Mouse (Mus musculus): ENCODE data around the gene Spib. TPM values are rescaled to one million over a fixed set of nuclear protein-coding genes. Genes with fewer than 3 reads are reported as not detected.

Gene Spib
- polyA plus RNA-seq, 1 experiment from 2014 or later: not detected

DNA sequence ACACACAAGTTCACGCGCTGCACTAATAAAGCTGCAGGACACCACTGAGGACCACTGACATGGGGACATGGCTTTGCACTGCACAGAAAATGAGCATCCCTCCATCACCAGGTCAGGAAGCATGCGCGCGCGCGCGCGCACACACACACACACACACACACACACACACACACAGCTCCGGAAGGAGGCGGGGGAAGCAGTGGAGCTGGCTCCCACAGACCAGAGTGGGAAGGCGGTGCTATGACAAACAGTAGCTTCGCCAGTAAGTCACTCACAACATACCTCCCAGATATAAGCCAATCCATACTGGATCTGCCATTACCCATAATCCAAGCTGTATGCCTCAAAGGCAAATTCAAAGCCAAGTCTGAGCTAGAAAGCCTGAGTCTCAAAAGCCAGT is 15.2 kb upstream of the Spib start:
- WGBS: 99% methylated on average over 13 of the region's 13 CpGs
- H3K4me1 ChIP-seq (replicated peaks): peaks cover 13% of the 10 kb centered on the region
- no peaks in the 10 kb centered on the region for H3K9me3 ChIP-seq
- H3K36me3 ChIP-seq: peaks cover 33% of the 10 kb centered on the region
- no peak overlapping the region for H3K4me3 ChIP-seq
- no peak for ATAC-seq (ENCODE audit: low FRiP score)
- peak overlapping the region; percentile 73 for H3K9ac ChIP-seq
- peak overlapping the region; percentile 93; the same call in 1 of the 2 replicates for H3K4me2 ChIP-seq
- H3K27ac ChIP-seq: no peak overlapping the region
- no peaks in the 10 kb centered on the region for H3K27me3 ChIP-seq

DNA sequence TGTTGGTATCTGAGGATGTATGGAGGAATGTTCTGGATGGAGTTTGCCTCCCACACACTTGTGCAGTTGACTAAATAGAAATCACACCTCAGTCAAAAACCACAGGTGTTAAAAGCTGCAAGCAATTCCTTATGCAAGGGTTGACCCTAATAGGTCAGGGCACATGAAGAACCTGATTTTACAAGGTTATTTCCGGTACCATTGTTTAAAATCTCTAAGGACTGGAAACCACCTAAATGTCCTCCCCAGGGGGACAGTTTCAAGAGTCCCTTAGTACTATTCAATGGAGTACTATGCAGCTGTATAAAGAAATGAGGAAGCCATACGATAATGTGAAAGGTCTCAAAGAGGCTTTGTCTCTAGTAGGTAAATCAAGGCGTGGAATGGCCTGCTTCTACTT is 14.4 kb upstream of the Spib start:
- Histone ChIP-seq H3K4me3 (no peak overlapping the region), H3K9me3 (no peaks in the 10 kb centered on the region), H3K4me1 (replicated peaks) (peaks cover 13% of the 10 kb centered on the region), H3K27me3 (no peaks in the 10 kb centered on the region), H3K36me3 (peaks cover 32% of the 10 kb centered on the region), H3K9ac (no peak overlapping the region), H3K27ac (no peak overlapping the region), H3K4me2 (no peak overlapping the region)
- no peak for ATAC-seq (ENCODE audit: low FRiP score)
- 98% methylated on average over 3 of the region's 3 CpGs for WGBS

- Histone ChIP-seq H3K27ac (no peak overlapping the region), H3K27me3 (no peaks in the 10 kb centered on the region), H3K9me3 (no peaks in the 10 kb centered on the region), H3K4me3 (no peak overlapping the region), H3K9ac (no peak overlapping the region), H3K36me3 (peaks cover 45% of the 10 kb centered on the region), H3K4me1 (replicated peaks) (peaks cover 10% of the 10 kb centered on the region), H3K4me2 (no peak overlapping the region)
- no peak for ATAC-seq (ENCODE audit: low FRiP score)
- WGBS: 80% methylated on average over 12 of the region's 12 CpGs
Observed at GRCm38 (mm10) chr7:44543071-44543470, 11.2 kb upstream of the Spib start.

DNA sequence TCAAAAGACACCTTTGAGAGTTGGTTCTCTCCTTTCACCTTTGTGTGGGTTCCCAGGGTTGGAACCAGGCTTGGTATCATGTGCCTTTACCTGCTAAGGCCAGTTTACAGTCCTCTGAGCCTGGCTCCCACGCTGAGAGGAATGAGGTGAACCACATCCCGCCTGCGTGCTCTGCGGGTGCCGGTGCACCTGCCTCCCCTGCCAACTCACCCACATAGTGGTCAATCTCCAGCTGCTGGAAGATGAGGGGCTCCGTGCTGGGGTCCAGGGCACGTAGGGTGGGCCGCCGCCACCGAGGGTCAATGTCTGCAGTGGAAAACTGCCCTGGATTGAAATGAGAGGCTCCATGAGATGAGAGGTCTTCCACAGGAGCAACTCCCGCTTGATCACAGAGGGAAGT is 10.7 kb upstream of the Spib start:
- no peak overlapping the region for H3K4me2 ChIP-seq
- H3K4me3 ChIP-seq: no peak overlapping the region
- H3K27me3 ChIP-seq: no peaks in the 10 kb centered on the region
- no peak overlapping the region for H3K9ac ChIP-seq
- H3K9me3 ChIP-seq: no peaks in the 10 kb centered on the region
- no peak for ATAC-seq (ENCODE audit: low FRiP score)
- WGBS: 94% methylated on average over 11 of the region's 11 CpGs
- no peak overlapping the region for H3K27ac ChIP-seq
- peaks cover 50% of the 10 kb centered on the region for H3K36me3 ChIP-seq
- H3K4me1 ChIP-seq (replicated peaks): peaks cover 4% of the 10 kb centered on the region

DNA sequence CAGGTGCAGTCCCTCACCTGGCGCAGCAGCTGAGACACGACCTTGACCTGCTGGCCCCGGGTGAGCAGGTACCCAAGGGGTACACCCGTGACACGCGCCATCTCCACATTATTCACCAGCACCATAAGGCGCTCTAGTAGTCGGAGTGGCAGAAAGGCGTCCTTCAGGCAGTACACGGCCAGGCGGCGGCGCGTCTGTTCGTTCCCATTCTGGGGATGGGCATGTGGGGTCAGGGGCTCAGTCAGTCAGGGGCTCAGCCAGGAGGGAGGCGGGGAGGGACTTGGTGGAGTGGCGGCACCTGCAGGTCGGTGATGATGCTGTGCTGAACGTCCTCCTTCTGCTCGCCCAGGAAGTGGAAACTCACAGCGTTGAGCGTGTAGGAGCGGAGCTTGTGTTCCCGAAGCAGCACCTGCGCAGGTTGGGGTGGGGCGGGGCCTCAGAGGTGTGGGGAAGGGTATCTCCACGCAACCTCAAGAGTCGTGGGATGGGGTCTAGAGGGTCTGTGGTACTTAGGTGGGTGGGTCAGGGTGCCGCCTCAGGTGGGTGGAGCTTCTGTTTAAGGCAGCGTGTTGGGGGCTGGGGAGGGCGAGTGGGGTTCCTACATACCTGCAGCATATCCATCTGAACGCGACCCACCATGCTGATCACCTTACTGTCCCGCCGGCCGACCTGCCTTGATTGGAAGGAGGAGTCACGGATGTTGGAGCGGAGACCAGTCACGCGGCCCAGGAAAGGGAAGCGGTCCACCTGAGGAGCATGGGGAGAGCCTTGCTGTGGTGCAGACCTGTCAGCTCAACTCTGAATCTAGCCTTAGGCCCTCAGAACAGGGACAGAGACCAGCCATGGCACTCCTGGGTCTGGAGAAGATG is 7.1 kb upstream of the Spib start:
- H3K4me3 ChIP-seq: no peak overlapping the region
- 93% methylated on average over 41 of the region's 41 CpGs for WGBS
- peaks cover 83% of the 10 kb centered on the region for H3K36me3 ChIP-seq

DNA sequence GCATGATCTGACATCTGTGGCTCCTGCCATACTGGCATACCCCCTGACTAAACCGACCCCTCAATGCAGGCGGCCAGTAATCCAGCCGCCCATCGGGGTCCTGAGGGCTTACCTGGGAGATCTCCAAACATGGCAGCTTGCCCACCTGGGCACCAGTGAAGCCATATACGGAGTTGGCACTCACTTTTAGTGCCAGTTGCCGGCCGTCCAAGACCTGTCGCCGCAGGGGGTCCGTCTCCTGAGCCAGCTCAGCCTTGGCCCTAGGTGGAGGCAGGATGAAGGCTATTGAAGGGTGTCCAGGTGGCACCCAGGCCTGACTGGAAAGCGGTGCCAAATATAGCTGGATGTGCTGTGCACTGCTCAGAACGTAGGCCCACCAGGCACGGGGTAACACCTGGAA is 5.6 kb upstream of the Spib start:
- H3K4me1 ChIP-seq (replicated peaks): no peaks in the 10 kb centered on the region
- WGBS: 93% methylated on average over 13 of the region's 13 CpGs

More for the DNA sequence above, 7.1 kb upstream of the Spib start:
- no peak for ATAC-seq (ENCODE audit: low FRiP score)
- Histone ChIP-seq H3K27me3 (no peaks in the 10 kb centered on the region), H3K9me3 (no peaks in the 10 kb centered on the region), H3K4me1 (replicated peaks) (no peaks in the 10 kb centered on the region), H3K9ac (no peak overlapping the region), H3K27ac (no peak overlapping the region), H3K4me2 (no peak overlapping the region)

GRCm38 (mm10) chr7:44537009-44537408 is 5.1 kb upstream of the Spib start:
- Histone ChIP-seq H3K9me3 (no peaks in the 10 kb centered on the region), H3K4me2 (no peak overlapping the region), H3K27ac (no peak overlapping the region), H3K9ac (0 out of 2 replicates have a peak overlapping the region, but pooled peaks have one; percentile 9), H3K36me3 (peaks cover 86% of the 10 kb centered on the region), H3K27me3 (no peaks in the 10 kb centered on the region), H3K4me1 (replicated peaks) (no peaks in the 10 kb centered on the region), H3K4me3 (no peak overlapping the region)
- WGBS: 89% methylated on average over 7 of the region's 7 CpGs
- no peak for ATAC-seq (ENCODE audit: low FRiP score)

More for the DNA sequence above, 5.6 kb upstream of the Spib start:
- ATAC-seq (ENCODE audit: low FRiP score): no peak
- no peak overlapping the region for H3K27ac ChIP-seq
- 0 out of 2 replicates have a peak overlapping the region, but pooled peaks have one; percentile 1 for H3K9ac ChIP-seq
- no peak overlapping the region for H3K4me3 ChIP-seq
- H3K36me3 ChIP-seq: peaks cover 90% of the 10 kb centered on the region
- no peaks in the 10 kb centered on the region for H3K27me3 ChIP-seq
- H3K9me3 ChIP-seq: no peaks in the 10 kb centered on the region
- H3K4me2 ChIP-seq: no peak overlapping the region

DNA sequence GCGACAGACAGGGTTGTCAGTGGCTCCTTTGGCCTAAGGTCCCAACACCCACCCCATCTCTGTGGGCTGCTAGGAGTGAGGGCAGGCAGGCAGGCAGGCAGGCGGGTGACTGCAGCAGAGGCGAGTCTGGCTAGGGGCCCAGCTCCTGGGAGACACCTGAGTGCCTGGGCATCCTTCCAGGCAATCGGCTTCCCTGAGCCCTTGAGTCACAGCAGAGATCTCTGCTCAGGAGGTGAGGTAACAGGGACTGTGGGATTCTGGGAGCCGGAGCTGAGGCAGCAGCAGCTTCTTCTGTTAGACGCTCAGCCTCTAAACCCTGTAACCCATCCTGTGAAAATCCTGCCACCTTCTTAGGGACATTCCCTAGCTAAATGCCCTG is 4.7 kb upstream of the Spib start:
- Histone ChIP-seq H3K27me3 (no peaks in the 10 kb centered on the region), H3K36me3 (peaks cover 81% of the 10 kb centered on the region), H3K9me3 (no peaks in the 10 kb centered on the region), H3K9ac (peak overlapping the region; percentile 9; the same call in 1 of the 2 replicates), H3K4me2 (no peak overlapping the region), H3K27ac (no peak overlapping the region), H3K4me3 (no peak overlapping the region), H3K4me1 (replicated peaks) (no peaks in the 10 kb centered on the region)
- no peak for ATAC-seq (ENCODE audit: low FRiP score)
- WGBS: 92% methylated on average over 6 of the region's 6 CpGs

GRCm38 (mm10) chr7:44535657-44536589 is 4.1 kb upstream of the Spib start:
- no peak overlapping the region for H3K4me2 ChIP-seq
- H3K9ac ChIP-seq: peak overlapping the region; percentile 9; the same call in 1 of the 2 replicates
- H3K4me1 ChIP-seq (replicated peaks): no peaks in the 10 kb centered on the region
- no peak overlapping the region for H3K27ac ChIP-seq
- no peak overlapping the region for H3K4me3 ChIP-seq
- 95% methylated on average over 27 of the region's 27 CpGs for WGBS
- ATAC-seq (ENCODE audit: low FRiP score): no peak
- H3K27me3 ChIP-seq: no peaks in the 10 kb centered on the region
- peaks cover 76% of the 10 kb centered on the region for H3K36me3 ChIP-seq
- no peaks in the 10 kb centered on the region for H3K9me3 ChIP-seq

GRCm38 (mm10) chr7:44534656-44535441 is 3.0 kb upstream of the Spib start:
- H3K27ac ChIP-seq: no peak overlapping the region
- no peak overlapping the region for H3K9ac ChIP-seq
- no peaks in the 10 kb centered on the region for H3K4me1 ChIP-seq (replicated peaks)
- no peak for ATAC-seq (ENCODE audit: low FRiP score)
- H3K4me3 ChIP-seq: no peak overlapping the region
- H3K27me3 ChIP-seq: peaks cover 5% of the 10 kb centered on the region
- no peak overlapping the region for H3K4me2 ChIP-seq
- 91% methylated on average over 19 of the region's 19 CpGs for WGBS
- no peaks in the 10 kb centered on the region for H3K9me3 ChIP-seq
- peaks cover 65% of the 10 kb centered on the region for H3K36me3 ChIP-seq

GRCm38 (mm10) chr7:44534242-44534641 is 2.4 kb upstream of the Spib start:
- H3K27me3 ChIP-seq: peaks cover 11% of the 10 kb centered on the region

DNA sequence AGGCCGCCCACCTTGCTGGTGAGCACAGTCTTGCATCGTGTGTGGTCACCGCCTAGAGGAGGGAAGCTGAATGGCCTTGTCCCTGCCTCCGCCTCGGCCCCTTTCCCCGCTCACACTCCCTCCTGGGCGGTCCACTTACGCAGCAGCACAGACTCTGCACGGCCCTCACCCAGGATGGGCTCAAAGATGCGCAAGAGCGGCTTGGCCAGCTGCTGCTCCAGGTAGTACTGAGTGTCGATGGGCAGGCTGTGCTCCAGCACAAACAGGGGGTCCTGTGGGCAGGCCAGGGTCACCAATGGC is 1.8 kb upstream of the Spib start:
- ATAC-seq (ENCODE audit: low FRiP score): no peak
- no peaks in the 10 kb centered on the region for H3K9me3 ChIP-seq
- H3K27me3 ChIP-seq: peaks cover 16% of the 10 kb centered on the region
- H3K4me2 ChIP-seq: no peak overlapping the region
- no peak overlapping the region for H3K9ac ChIP-seq
- H3K27ac ChIP-seq: no peak overlapping the region
- 77% methylated on average over 11 of the region's 12 CpGs for WGBS
- no peaks in the 10 kb centered on the region for H3K4me1 ChIP-seq (replicated peaks)
- peaks cover 53% of the 10 kb centered on the region for H3K36me3 ChIP-seq
- H3K4me3 ChIP-seq: no peak overlapping the region

More at GRCm38 (mm10) chr7:44534242-44534641, 2.4 kb upstream of the Spib start:
- Histone ChIP-seq H3K9ac (no peak overlapping the region), H3K4me2 (no peak overlapping the region), H3K4me1 (replicated peaks) (no peaks in the 10 kb centered on the region), H3K4me3 (no peak overlapping the region), H3K9me3 (no peaks in the 10 kb centered on the region), H3K27ac (no peak overlapping the region), H3K36me3 (peaks cover 59% of the 10 kb centered on the region)
- no peak for ATAC-seq (ENCODE audit: low FRiP score)
- 93% methylated on average over 13 of the region's 13 CpGs for WGBS

All from hindbrain, embryonic 13.5 days (tissue).